Mouse (Mus musculus): ENCODE measurements at regions not wholly inside any gene's neighbourhood (a gene's known extent, or its start where the extent isn't known, plus 50 kb on each side); places are given as distances from the start of the nearest gene placed in this dataset.

GRCm38 (mm10) chr2:123394296-123394695 is 629.3 kb downstream of the Sqor start:
- Histone ChIP-seq H3K27me3 (ENCODE audit: control insufficient read depth, insufficient read depth, low read length) (no peaks in the 10 kb centered on the region), H3K36me3 (ENCODE audit: control insufficient read depth, insufficient read depth, low read length) (no peaks in the 10 kb centered on the region), H3K27ac (replicated peaks in 1 of 2; ENCODE audit: control insufficient read depth in 1 of 2, insufficient read depth in 1 of 2, low read depth in 2 of 2, low read length in 2 of 2) (no peak overlapping the region), H3K9ac (ENCODE audit: low read length) (no peak overlapping the region), H3K4me2 (ENCODE audit: low read length) (no peak overlapping the region), H3K4me1 (ENCODE audit: control insufficient read depth in 2 of 2, insufficient read depth in 2 of 2, low read length in 2 of 2) (no peaks in the 10 kb centered on the region), H3K9me3 (ENCODE audit: control insufficient read depth, low read length) (no peaks in the 10 kb centered on the region), H3K4me3 (ENCODE audit: control insufficient read depth in 1 of 2, insufficient read depth in 1 of 2, low read depth in 1 of 2, low read length in 2 of 2) (no peak overlapping the region)
- 82% methylated on average over 3 of the region's 3 CpGs for WGBS
- no peak for ATAC-seq (ENCODE audit: insufficient number of reproducible peaks, insufficient read depth, low FRiP score, low read depth)

GRCm38 (mm10) chr2:123397551-123397950 is 632.5 kb downstream of the Sqor start:
- no peak overlapping the region for H3K4me2 ChIP-seq (ENCODE audit: low read length)
- no peak overlapping the region for H3K27ac ChIP-seq (replicated peaks in 1 of 2; ENCODE audit: control insufficient read depth in 1 of 2, insufficient read depth in 1 of 2, low read depth in 2 of 2, low read length in 2 of 2)
- H3K9ac ChIP-seq (ENCODE audit: low read length): no peak overlapping the region
- no peaks in the 10 kb centered on the region for H3K4me1 ChIP-seq (ENCODE audit: control insufficient read depth in 2 of 2, insufficient read depth in 2 of 2, low read length in 2 of 2)
- no peaks in the 10 kb centered on the region for H3K36me3 ChIP-seq (ENCODE audit: control insufficient read depth, insufficient read depth, low read length)
- 43% methylated on average over 1 of the region's 1 CpGs for WGBS
- ATAC-seq (ENCODE audit: insufficient number of reproducible peaks, insufficient read depth, low FRiP score, low read depth): no peak
- H3K4me3 ChIP-seq (ENCODE audit: control insufficient read depth in 1 of 2, insufficient read depth in 1 of 2, low read depth in 1 of 2, low read length in 2 of 2): no peak overlapping the region
- no peaks in the 10 kb centered on the region for H3K27me3 ChIP-seq (ENCODE audit: control insufficient read depth, insufficient read depth, low read length)
- H3K9me3 ChIP-seq (ENCODE audit: control insufficient read depth, low read length): no peaks in the 10 kb centered on the region

- Histone ChIP-seq H3K9ac (ENCODE audit: low read length) (no peak overlapping the region), H3K4me3 (ENCODE audit: control insufficient read depth in 1 of 2, insufficient read depth in 1 of 2, low read depth in 1 of 2, low read length in 2 of 2) (no peak overlapping the region), H3K9me3 (ENCODE audit: control insufficient read depth, low read length) (no peaks in the 10 kb centered on the region), H3K27ac (replicated peaks in 1 of 2; ENCODE audit: control insufficient read depth in 1 of 2, insufficient read depth in 1 of 2, low read depth in 2 of 2, low read length in 2 of 2) (no peak overlapping the region), H3K4me2 (ENCODE audit: low read length) (no peak overlapping the region), H3K27me3 (ENCODE audit: control insufficient read depth, insufficient read depth, low read length) (no peaks in the 10 kb centered on the region), H3K4me1 (ENCODE audit: control insufficient read depth in 2 of 2, insufficient read depth in 2 of 2, low read length in 2 of 2) (no peaks in the 10 kb centered on the region), H3K36me3 (ENCODE audit: control insufficient read depth, insufficient read depth, low read length) (no peaks in the 10 kb centered on the region)
- ATAC-seq (ENCODE audit: insufficient number of reproducible peaks, insufficient read depth, low FRiP score, low read depth): no peak
Measured at GRCm38 (mm10) chr2:123401064-123401463, 636.0 kb downstream of the Sqor start.

GRCm38 (mm10) chr2:123409075-123409474 is 644.0 kb downstream of the Sqor start:
- no peak for ATAC-seq (ENCODE audit: insufficient number of reproducible peaks, insufficient read depth, low FRiP score, low read depth)
- Histone ChIP-seq H3K4me1 (ENCODE audit: control insufficient read depth in 2 of 2, insufficient read depth in 2 of 2, low read length in 2 of 2) (0 out of 4 replicates have a peak, but pooled peaks cover 0 to 5% of the 10 kb centered on the region in 2 experiments), H3K9ac (ENCODE audit: low read length) (no peak overlapping the region), H3K4me3 (ENCODE audit: control insufficient read depth in 1 of 2, insufficient read depth in 1 of 2, low read depth in 1 of 2, low read length in 2 of 2) (no peak overlapping the region), H3K36me3 (ENCODE audit: control insufficient read depth, insufficient read depth, low read length) (no peaks in the 10 kb centered on the region), H3K27ac (replicated peaks in 1 of 2; ENCODE audit: control insufficient read depth in 1 of 2, insufficient read depth in 1 of 2, low read depth in 2 of 2, low read length in 2 of 2) (peak overlapping the region; percentile 48 to 64), H3K9me3 (ENCODE audit: control insufficient read depth, low read length) (no peaks in the 10 kb centered on the region), H3K4me2 (ENCODE audit: low read length) (no peak overlapping the region), H3K27me3 (ENCODE audit: control insufficient read depth, insufficient read depth, low read length) (no peaks in the 10 kb centered on the region)
- 23% methylated on average over 3 of the region's 3 CpGs for WGBS

GRCm38 (mm10) chr2:123458034-123458677 is 631.6 kb upstream of the Sema6d start:
- Histone ChIP-seq H3K27ac (replicated peaks in 1 of 2; ENCODE audit: control insufficient read depth in 1 of 2, insufficient read depth in 1 of 2, low read depth in 2 of 2, low read length in 2 of 2) (no peak overlapping the region), H3K9me3 (ENCODE audit: control insufficient read depth, low read length) (no peaks in the 10 kb centered on the region), H3K4me1 (ENCODE audit: control insufficient read depth in 2 of 2, insufficient read depth in 2 of 2, low read length in 2 of 2) (no peaks in the 10 kb centered on the region), H3K36me3 (ENCODE audit: control insufficient read depth, insufficient read depth, low read length) (no peaks in the 10 kb centered on the region), H3K4me3 (ENCODE audit: control insufficient read depth in 1 of 2, insufficient read depth in 1 of 2, low read depth in 1 of 2, low read length in 2 of 2) (no peak overlapping the region), H3K4me2 (ENCODE audit: low read length) (no peak overlapping the region), H3K27me3 (ENCODE audit: control insufficient read depth, insufficient read depth, low read length) (no peaks in the 10 kb centered on the region), H3K9ac (ENCODE audit: low read length) (no peak overlapping the region)
- 64% methylated on average over 5 of the region's 5 CpGs for WGBS
- no peak for ATAC-seq (ENCODE audit: insufficient number of reproducible peaks, insufficient read depth, low FRiP score, low read depth)

- ATAC-seq (ENCODE audit: insufficient number of reproducible peaks, insufficient read depth, low FRiP score, low read depth): no peak
- Histone ChIP-seq H3K9me3 (ENCODE audit: control insufficient read depth, low read length) (no peaks in the 10 kb centered on the region), H3K27ac (replicated peaks in 1 of 2; ENCODE audit: control insufficient read depth in 1 of 2, insufficient read depth in 1 of 2, low read depth in 2 of 2, low read length in 2 of 2) (no peak overlapping the region), H3K4me3 (ENCODE audit: control insufficient read depth in 1 of 2, insufficient read depth in 1 of 2, low read depth in 1 of 2, low read length in 2 of 2) (no peak overlapping the region), H3K4me2 (ENCODE audit: low read length) (no peak overlapping the region), H3K9ac (ENCODE audit: low read length) (no peak overlapping the region), H3K36me3 (ENCODE audit: control insufficient read depth, insufficient read depth, low read length) (no peaks in the 10 kb centered on the region), H3K27me3 (ENCODE audit: control insufficient read depth, insufficient read depth, low read length) (no peaks in the 10 kb centered on the region), H3K4me1 (ENCODE audit: control insufficient read depth in 2 of 2, insufficient read depth in 2 of 2, low read length in 2 of 2) (no peaks in the 10 kb centered on the region; a peak in 1 of 4 replicates)
- 33% methylated on average over 2 of the region's 2 CpGs for WGBS
Measured at GRCm38 (mm10) chr2:123473840-123474239, 615.9 kb upstream of the Sema6d start.

GRCm38 (mm10) chr2:123486681-123487080 is 603.1 kb upstream of the Sema6d start:
- no peaks in the 10 kb centered on the region for H3K9me3 ChIP-seq (ENCODE audit: control insufficient read depth, low read length)
- 27% methylated on average over 1 of the region's 1 CpGs for WGBS
- H3K27me3 ChIP-seq (ENCODE audit: control insufficient read depth, insufficient read depth, low read length): no peaks in the 10 kb centered on the region
- no peak overlapping the region for H3K27ac ChIP-seq (replicated peaks in 1 of 2; ENCODE audit: control insufficient read depth in 1 of 2, insufficient read depth in 1 of 2, low read depth in 2 of 2, low read length in 2 of 2)
- H3K4me3 ChIP-seq (ENCODE audit: control insufficient read depth in 1 of 2, insufficient read depth in 1 of 2, low read depth in 1 of 2, low read length in 2 of 2): no peak overlapping the region
- no peak overlapping the region for H3K9ac ChIP-seq (ENCODE audit: low read length)
- no peaks in the 10 kb centered on the region for H3K4me1 ChIP-seq (ENCODE audit: control insufficient read depth in 2 of 2, insufficient read depth in 2 of 2, low read length in 2 of 2)
- ATAC-seq (ENCODE audit: insufficient number of reproducible peaks, insufficient read depth, low FRiP score, low read depth): no peak
- H3K4me2 ChIP-seq (ENCODE audit: low read length): no peak overlapping the region
- no peaks in the 10 kb centered on the region for H3K36me3 ChIP-seq (ENCODE audit: control insufficient read depth, insufficient read depth, low read length)

GRCm38 (mm10) chr2:123506162-123506561 is 583.6 kb upstream of the Sema6d start:
- Histone ChIP-seq H3K4me2 (ENCODE audit: low read length) (no peak overlapping the region), H3K27me3 (ENCODE audit: control insufficient read depth, insufficient read depth, low read length) (no peaks in the 10 kb centered on the region), H3K36me3 (ENCODE audit: control insufficient read depth, insufficient read depth, low read length) (no peaks in the 10 kb centered on the region), H3K4me3 (ENCODE audit: control insufficient read depth in 1 of 2, insufficient read depth in 1 of 2, low read depth in 1 of 2, low read length in 2 of 2) (no peak overlapping the region), H3K27ac (replicated peaks in 1 of 2; ENCODE audit: control insufficient read depth in 1 of 2, insufficient read depth in 1 of 2, low read depth in 2 of 2, low read length in 2 of 2) (no peak overlapping the region), H3K9me3 (ENCODE audit: control insufficient read depth, low read length) (no peaks in the 10 kb centered on the region), H3K4me1 (ENCODE audit: control insufficient read depth in 2 of 2, insufficient read depth in 2 of 2, low read length in 2 of 2) (no peaks in the 10 kb centered on the region), H3K9ac (ENCODE audit: low read length) (no peak overlapping the region)
- ATAC-seq (ENCODE audit: insufficient number of reproducible peaks, insufficient read depth, low FRiP score, low read depth): no peak
- WGBS: 75% methylated on average over 1 of the region's 1 CpGs

Data from heart, embryonic 14.5 days (tissue).